Mouse (Mus musculus) cortical plate, adult 2 months (tissue): ENCODE data around the gene Cdh24. TPM values are rescaled to one million over a fixed set of nuclear protein-coding genes. Genes with fewer than 3 reads are reported as not detected.
"Not testable (repeated sequence)": the region's sequence is repeated elsewhere in the genome, so short reads cannot be mapped to it uniquely, and the experiment has no call there.

Experiments
- H3K27ac ChIP-seq: fragments of 200-500 bp; 2 replicates; pipeline ENCODE4 v1.5.1; 2012; ENCODE audit warnings: low read length, control low read depth, inconsistent platforms; ENCODE audit not compliant: insufficient read depth
- H3K4me1 ChIP-seq: fragments of 200-500 bp; 2 replicates; pipeline ENCODE4 v1.6.1; 2011; ENCODE audit warnings: low read length; ENCODE audit not compliant: control insufficient read depth, insufficient read depth
- H3K4me3 ChIP-seq: fragments of 200-500 bp; 2 replicates; pipeline ENCODE4 v1.5.1; 2011; ENCODE audit warnings: mild to moderate bottlenecking, low read length, control low read depth; ENCODE audit not compliant: insufficient read depth
- CTCF ChIP-seq: fragments of 200-500 bp; IDR thresholded peaks from 2 replicates; pipeline ENCODE4 v1.5.1; 2011; ENCODE audit warnings: mild to moderate bottlenecking, control low read depth, low read length; ENCODE audit not compliant: insufficient read depth; ENCODE audit errors: extremely low read depth
- POLR2A ChIP-seq: fragments of 200-500 bp; IDR thresholded peaks from 2 replicates; pipeline ENCODE4 v1.6.1; 2011; ENCODE audit warnings: mild to moderate bottlenecking, low read length, control low read depth; ENCODE audit not compliant: insufficient read depth; ENCODE audit errors: extremely low read depth
- polyA plus RNA-seq: library from polyadenylated mRNA; depleted of rRNA; stranded (reverse); fragments of >200 nt; gene quantifications from 2 replicates; pipeline ENCODE4 v1.2.3, GENCODE M21; 2012

Gene Cdh24
- polyA plus RNA-seq, 1 experiment, result 13.3 TPM

DNA sequence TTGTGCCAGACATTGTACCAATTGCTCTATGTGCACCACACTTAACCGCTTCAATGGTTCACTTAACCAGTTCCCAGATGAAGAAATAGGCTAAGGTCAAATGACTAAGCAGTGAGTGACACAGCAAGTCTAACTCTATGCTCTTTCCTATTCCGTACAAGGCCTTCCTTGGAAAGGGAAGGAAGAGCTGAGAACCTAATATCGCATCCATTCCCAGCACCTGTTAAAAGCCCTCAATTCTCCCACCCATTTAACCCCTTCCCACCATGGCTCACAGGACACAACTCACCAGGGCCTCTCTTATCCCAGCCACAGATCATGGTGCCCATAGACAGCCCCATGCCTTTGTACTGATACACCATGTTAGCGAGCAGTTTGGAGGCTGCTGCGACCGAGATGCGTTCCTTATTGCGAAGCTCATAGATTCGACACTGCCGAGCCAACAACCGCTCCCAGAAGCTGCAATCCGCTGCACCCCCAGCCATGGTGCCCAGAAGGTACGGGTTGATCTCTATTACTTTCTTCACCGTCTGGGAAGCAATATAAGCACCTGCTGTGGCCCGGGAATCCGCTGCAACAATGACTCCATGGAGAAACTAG lies 24.8 kb downstream of the Cdh24 start:
- TF ChIP-seq POLR2A (no peak), CTCF (no peak)
- Histone ChIP-seq H3K4me3 (no peak overlapping the region; the same call in 1 of the 2 replicates), H3K27ac (no peak overlapping the region), H3K4me1 (peaks cover 1% of the 10 kb centered on the region; the same call in 1 of the 2 replicates)

- not testable (repeated sequence) for H3K4me1 ChIP-seq, H3K4me3 ChIP-seq, H3K27ac ChIP-seq
These were observed 27.0 kb downstream of the Cdh24 start for GRCm38 (mm10) chr14:54614130-54614529.

- H3K4me3 ChIP-seq, result no peak overlapping the region
- no peak overlapping the region for H3K27ac ChIP-seq
- no peaks in the 10 kb centered on the region for H3K4me1 ChIP-seq
- TF ChIP-seq POLR2A (no peak), CTCF (no peak)
These were observed 30.5 kb downstream of the Cdh24 start for GRCm38 (mm10) chr14:54610648-54611047.

DNA sequence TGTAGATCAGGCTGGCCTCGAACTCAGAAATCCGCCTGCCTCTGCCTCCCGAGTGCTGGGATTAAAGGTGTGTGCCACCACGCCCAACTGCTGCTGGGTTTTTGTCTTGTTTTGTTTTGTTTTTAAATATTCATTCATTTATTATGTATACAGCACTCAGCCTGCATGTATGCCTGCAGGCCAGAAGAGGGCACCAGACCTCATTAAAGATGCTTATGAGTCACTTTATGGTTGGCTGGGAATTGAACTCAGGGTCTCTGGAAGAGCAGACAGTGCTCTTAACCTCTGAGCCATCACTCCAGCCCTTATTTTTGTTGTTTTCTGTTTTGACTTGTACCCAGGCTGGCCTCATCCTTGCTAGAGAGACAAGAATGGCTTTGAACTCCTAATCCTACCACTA lies 31.2 kb downstream of the Cdh24 start:
- H3K4me1 ChIP-seq, result no peaks in the 10 kb centered on the region
- H3K4me3 ChIP-seq, result no peak overlapping the region
- TF ChIP-seq POLR2A, result no peak
- TF ChIP-seq CTCF, result peak; percentile 47
- H3K27ac ChIP-seq, result 0 out of 2 replicates have a peak overlapping the region, but pooled peaks have one; percentile 26

- no peak for TF ChIP-seq POLR2A
- no peak for TF ChIP-seq CTCF
- H3K4me1 ChIP-seq, result no peaks in the 10 kb centered on the region
- H3K27ac ChIP-seq, result no peak overlapping the region
These were observed 31.9 kb downstream of the Cdh24 start for GRCm38 (mm10) chr14:54609245-54609644.

GRCm38 (mm10) chr14:54607226-54607625 lies 33.9 kb downstream of the Cdh24 start:
- Histone ChIP-seq H3K4me1 (no peaks in the 10 kb centered on the region), H3K27ac (no peak overlapping the region), H3K4me3 (no peak overlapping the region)
- TF ChIP-seq POLR2A (no peak), CTCF (no peak)

More at GRCm38 (mm10) chr14:54609245-54609644, 31.9 kb downstream of the Cdh24 start:
- H3K4me3 ChIP-seq, result no peak overlapping the region

- peak within 1 kb of the TSS; percentile 37 for H3K4me3 ChIP-seq
- TF ChIP-seq POLR2A (peak; percentile 46; the same call in 1 of the 2 replicates), CTCF (no peak)
These were observed 35.3 kb downstream of the Cdh24 start, which contains the start of gene 4931414P19Rik for GRCm38 (mm10) chr14:54605752-54606321. TSS of gene 4931414P19Rik (minus strand) at chr14:54605993.

GRCm38 (mm10) chr14:54603686-54604085 lies 37.5 kb downstream of the Cdh24 start:
- TF ChIP-seq POLR2A (0 out of 2 replicates have a peak, but pooled peaks have one; percentile 0), CTCF (no peak)
- H3K27ac ChIP-seq, result peak overlapping the region; percentile 71
- H3K4me1 ChIP-seq, result no peaks in the 10 kb centered on the region
- peak overlapping the region; percentile 41 for H3K4me3 ChIP-seq

More at GRCm38 (mm10) chr14:54605752-54606321, 35.3 kb downstream of the Cdh24 start, which contains the start of gene 4931414P19Rik:
- peak within 1 kb of the TSS; percentile 69 for H3K27ac ChIP-seq
- H3K4me1 ChIP-seq, result no peaks in the 10 kb centered on the region

GRCm38 (mm10) chr14:54603038-54603654 lies 38.0 kb downstream of the Cdh24 start:
- Histone ChIP-seq H3K27ac (peak overlapping the region; percentile 98), H3K4me3 (peak overlapping the region; percentile 41), H3K4me1 (no peaks in the 10 kb centered on the region)
- no peak for TF ChIP-seq CTCF
- TF ChIP-seq POLR2A, result peak; percentile 55
